ENCODE assay signal across 8 mouse cellular contexts in genomic region chr14:14064486-14065141, GRCm38 (mm10). TPM values are rescaled to one million over a fixed set of nuclear protein-coding genes. Genes with fewer than 3 reads are reported as not detected.
DNase-seq lines count a peak whose midpoint lies in the region; ATAC-seq and TF ChIP-seq lines count a peak whose summit lies in the region.

No protein-coding gene starts in this region.

- DNase-seq in frontal cortex, postnatal 14 days (ENCODE audit: low spot score in 2 of 2) = no peak
- DNase-seq in adipocyte (ENCODE audit: low spot score) = peak; percentile 24
- DNase-seq in forelimb bud, embryonic 11.5 days (ENCODE audit: low read depth, low spot score) = peak; percentile 56
- DNase-seq in lung, postnatal 25 days (ENCODE audit: low spot score) = peak; percentile 87
- DNase-seq in adrenal gland, adult 2 months = no peak
- DNase-seq in right cerebral cortex, adult 18-20 months = no peak
- DNase-seq in left cerebral cortex, adult 2 months (ENCODE audit: extremely low spot score in 1 of 2, low spot score in 2 of 2) = no peak

- H3K27ac ChIP-seq in left cerebral cortex, adult 2 months = no peak overlapping the region; the same call in 1 of the 2 replicates

- intact Hi-C loops in left cerebral cortex, adult 2 months (cut with DNase I) = loop anchor here (10.0 kb wide), 1 partner anchor 60 kb away; the partner anchor contains the start of gene Psmd6

- no peak overlapping the region for H3K4me3 ChIP-seq in left cerebral cortex, adult 2 months

- peak; percentile 20 for ATAC-seq in frontal cortex, adult (ENCODE audit: low TSS enrichment)

- TF ChIP-seq CTCF in left cerebral cortex, adult 2 months (IDR thresholded peaks at IDR 0.05) = no peak

RNA-seq across cellular contexts. Expression of gene Psmd6, which starts 56.2 kb away (rescaled TPM):
- 100 to 1,000 TPM; 103 to 123 TPM for total RNA-seq in adrenal gland, adult 2 months (2021)
- 37.3 and 38.1 TPM in 2 replicates for polyA plus RNA-seq in adrenal gland, adult 2 months (2012; rRNA removed)
- total RNA-seq in left cerebral cortex, adult 2 months (2021) = 100 to 1,000 TPM; 103 to 113 TPM

Comparison
In these comparisons a context has a peak if more than half of its experiments do, and no peak if none do; other contexts are left out.
1. DNase-seq: peak in adipocyte (single experiment), forelimb bud, embryonic 11.5 days (single experiment) and lung, postnatal 25 days (single experiment); none in frontal cortex, postnatal 14 days (0 of 2), adrenal gland, adult 2 months (single experiment), right cerebral cortex, adult 18-20 months (single experiment) and left cerebral cortex, adult 2 months (0 of 2).